21 mouse cellular contexts compared by ENCODE assay signal in genomic region chr11:33550861-33551560, GRCm38 (mm10). TPM values are rescaled to one million over a fixed set of nuclear protein-coding genes. Genes with fewer than 3 reads are reported as not detected.
"Had no signal": no experiment of that assay in that cellular context is flagged by ENCODE, and none has a peak within 500 bp of the region (broad histone marks: within the 10 kb centered on the region; RNA-seq: fewer than 3 reads in every experiment).

No protein-coding gene starts in this region.

- H3K4me2 ChIP-seq: limb, embryonic 15.5 days; liver, embryonic 12.5 days; lung, embryonic 14.5 days; neural tube, embryonic 15.5 days had no signal

- ATAC-seq: liver, embryonic 12.5 days had no signal

- H3K9ac ChIP-seq: limb, embryonic 15.5 days; liver, embryonic 12.5 days; lung, embryonic 14.5 days; neural tube, embryonic 15.5 days had no signal

- H3K27ac ChIP-seq: left cerebral cortex, adult 2 months; limb, embryonic 15.5 days; liver, embryonic 12.5 days; midbrain, embryonic 10.5 days; neural tube, embryonic 15.5 days had no signal

- H3K27me3 ChIP-seq: limb, embryonic 15.5 days; liver, embryonic 12.5 days; neural tube, embryonic 15.5 days had no signal

- H3K9me3 ChIP-seq: limb, embryonic 15.5 days; liver, embryonic 12.5 days; midbrain, embryonic 10.5 days; neural tube, embryonic 15.5 days had no signal

- DNase-seq: kidney, postnatal 25 days; lung, embryonic 14.5 days; lung, postnatal 10 days; lung, postnatal 4 days; midbrain, embryonic 14.5 days; right cerebral cortex, adult 18-20 months; right cerebral cortex, postnatal 25 days; thymus, adult 18-20 months; thymus, postnatal 14 days had no signal

- H3K36me3 ChIP-seq: limb, embryonic 15.5 days; liver, embryonic 12.5 days; midbrain, embryonic 10.5 days; neural tube, embryonic 15.5 days had no signal

- H3K4me3 ChIP-seq: left cerebral cortex, adult 2 months; limb, embryonic 15.5 days; liver, embryonic 12.5 days; midbrain, embryonic 10.5 days; myocyte; neural tube, embryonic 15.5 days had no signal

- H3K4me1 ChIP-seq: limb, embryonic 15.5 days; liver, embryonic 12.5 days; midbrain, embryonic 10.5 days; neural tube, embryonic 15.5 days had no signal

RNA-seq across cellular contexts. Expression of gene Gabrp, which starts 27.7 kb away (rescaled TPM):
- total RNA-seq: layer of hippocampus, postnatal 25 days; left cerebral cortex, adult 2 months; left cerebral cortex, postnatal 14 days; megakaryocyte, adult 5-6 weeks had no signal
- polyA plus RNA-seq: lung, embryonic 14.5 days; midbrain, embryonic 14.5 days; myocyte; neural tube, embryonic 15.5 days; small intestine, adult 2 months; stomach, embryonic 14.5 days had no signal

RNA-seq across cellular contexts. Expression of gene Ranbp17, which starts 37.5 kb away (rescaled TPM):
- polyA plus RNA-seq: myocyte had no signal

RNA-seq across cellular contexts. Expression of gene D130052B06Rik, which starts 48.1 kb away (rescaled TPM):
- total RNA-seq: layer of hippocampus, postnatal 25 days; left cerebral cortex, adult 2 months; left cerebral cortex, postnatal 14 days; megakaryocyte, adult 5-6 weeks had no signal
- polyA plus RNA-seq: liver, embryonic 12.5 days; liver, embryonic 16.5 days; lung, embryonic 14.5 days; midbrain, embryonic 14.5 days; myocyte; small intestine, adult 2 months; stomach, embryonic 14.5 days had no signal
